Mouse (Mus musculus): Measurements from ENCODE around the gene Adra1b. TPM values are rescaled to one million over a fixed set of nuclear protein-coding genes. Genes with fewer than 3 reads are reported as not detected.

Adra1b gene
- total RNA-seq, 1 experiment from 2014 or later = not detected

- peak; percentile 87 for ATAC-seq (replicated peaks; ENCODE audit: insufficient number of reproducible peaks, low FRiP score, low TSS enrichment, poor library complexity, severe bottlenecking)
Measured at GRCm38 (mm10) chr11:43766922-43767648, 133.9 kb downstream of the Adra1b start.

DNA sequence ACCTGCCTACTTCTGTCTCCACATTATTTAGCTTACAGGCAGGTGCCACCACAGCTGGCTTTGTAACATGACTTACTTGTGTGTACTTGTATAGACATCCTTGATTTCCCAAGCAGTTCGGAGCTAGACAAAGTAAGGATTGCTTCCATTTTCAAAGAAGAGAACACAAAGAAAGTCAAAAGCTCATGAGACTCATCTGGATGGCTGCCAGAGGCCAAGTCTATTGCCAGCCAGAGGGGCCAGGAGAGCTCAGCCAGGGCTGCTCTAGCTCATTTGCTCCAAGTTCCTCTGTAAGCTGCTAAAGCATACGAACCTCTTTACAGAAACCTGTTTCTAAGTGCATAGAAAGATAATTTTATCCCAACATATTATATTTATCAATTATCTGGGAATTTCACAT is 142.6 kb downstream of the Adra1b start:
- no peak for ATAC-seq (replicated peaks; ENCODE audit: insufficient number of reproducible peaks, low FRiP score, low TSS enrichment, poor library complexity, severe bottlenecking)

DNA sequence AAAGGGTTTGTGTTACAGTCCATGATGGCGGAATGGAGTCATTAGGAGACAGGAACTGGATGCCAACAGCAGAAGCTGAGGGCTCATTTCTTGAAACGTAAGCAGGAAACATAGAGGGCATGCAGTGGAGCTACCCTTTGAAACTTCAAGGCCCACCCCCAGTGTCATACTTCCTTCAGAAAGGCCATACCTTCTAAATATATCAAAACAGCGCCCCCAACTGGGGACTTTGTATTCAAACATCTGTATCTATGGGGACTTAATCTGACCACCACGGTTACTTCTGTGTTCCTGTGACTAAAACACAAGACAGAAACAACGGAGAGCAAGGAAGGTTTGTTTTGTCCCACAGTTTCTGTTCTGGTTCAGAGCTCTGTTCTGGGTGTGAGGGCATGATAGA is 145.6 kb downstream of the Adra1b start:
- ATAC-seq (replicated peaks; ENCODE audit: insufficient number of reproducible peaks, low FRiP score, low TSS enrichment, poor library complexity, severe bottlenecking) = no peak

DNA sequence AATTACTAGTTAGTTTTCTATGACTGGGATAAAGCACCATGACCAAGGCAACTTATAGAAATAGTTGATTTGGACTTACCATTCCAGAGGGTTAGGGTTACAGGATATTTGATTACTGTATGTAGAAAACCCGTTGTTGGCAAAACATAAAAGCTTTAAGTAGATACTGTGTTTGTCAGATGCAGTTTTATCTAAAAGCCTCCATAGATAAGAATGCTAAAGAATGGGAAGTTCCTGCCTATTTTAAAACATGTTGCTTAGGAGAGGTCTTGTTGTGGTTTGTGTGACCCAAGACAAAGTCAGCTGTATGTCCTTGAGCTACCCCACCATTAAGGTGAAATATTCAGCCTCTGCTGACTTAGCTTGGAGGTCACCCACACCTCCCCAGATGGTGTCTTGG is 146.4 kb downstream of the Adra1b start:
- no peak for ATAC-seq (replicated peaks; ENCODE audit: insufficient number of reproducible peaks, low FRiP score, low TSS enrichment, poor library complexity, severe bottlenecking)

- ATAC-seq (replicated peaks; ENCODE audit: insufficient number of reproducible peaks, low FRiP score, low TSS enrichment, poor library complexity, severe bottlenecking) = no peak
Measured at GRCm38 (mm10) chr11:43751542-43751941, 149.5 kb downstream of the Adra1b start.

DNA sequence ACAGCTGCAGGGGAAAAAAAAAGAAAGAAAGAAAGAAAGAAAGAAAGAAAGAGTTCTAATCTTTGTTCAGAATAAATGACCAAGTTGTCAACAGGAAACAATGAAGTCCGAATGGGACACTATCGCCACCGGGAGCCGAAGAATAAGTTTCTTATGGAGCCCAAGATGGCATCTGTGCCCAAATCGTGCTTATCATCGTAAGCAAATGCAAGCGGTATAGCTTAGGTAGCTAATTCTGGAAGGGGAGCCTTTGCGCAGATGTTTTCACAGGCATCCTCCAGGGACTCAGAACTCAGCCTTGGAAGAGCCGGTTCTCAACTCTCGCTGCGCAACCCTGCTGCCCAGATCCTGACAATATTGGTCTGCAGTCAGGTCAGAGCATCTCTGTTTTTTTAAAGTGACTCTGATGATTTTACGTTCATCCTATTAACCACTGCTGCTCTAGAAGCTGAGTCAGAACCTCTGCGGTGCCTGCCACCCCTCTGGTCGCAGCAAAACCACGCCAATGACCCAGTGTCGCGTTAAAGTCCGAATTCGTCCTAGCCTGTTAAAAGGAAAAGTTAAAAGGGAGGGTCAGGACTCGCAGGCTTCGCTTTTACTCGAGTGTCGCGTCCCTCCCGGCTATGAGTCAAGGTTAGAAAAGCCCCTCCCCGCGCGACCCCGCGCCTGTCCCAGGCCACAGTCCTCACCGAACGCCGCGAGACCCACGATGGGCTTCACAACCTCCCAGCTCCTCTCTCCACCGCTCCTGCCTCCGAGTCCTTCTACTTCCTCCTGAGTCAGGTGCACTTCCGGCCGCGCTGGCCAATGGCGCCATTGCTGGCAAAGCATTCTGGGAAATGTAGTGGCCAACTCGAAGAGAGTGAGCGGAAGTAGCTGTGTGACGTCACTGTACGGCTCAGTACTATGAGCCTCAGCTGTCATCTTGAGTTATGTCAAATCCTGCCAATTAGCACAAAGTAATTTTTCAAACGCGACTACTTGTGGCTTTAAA is 153.5 kb downstream of the Adra1b start, which contains the start of gene Ttc1:
Ttc1 (minus strand) TSS at position 776 of the 994 bp plus-strand sequence.
- peak; percentile 99 for ATAC-seq (replicated peaks; ENCODE audit: insufficient number of reproducible peaks, low FRiP score, low TSS enrichment, poor library complexity, severe bottlenecking)

DNA sequence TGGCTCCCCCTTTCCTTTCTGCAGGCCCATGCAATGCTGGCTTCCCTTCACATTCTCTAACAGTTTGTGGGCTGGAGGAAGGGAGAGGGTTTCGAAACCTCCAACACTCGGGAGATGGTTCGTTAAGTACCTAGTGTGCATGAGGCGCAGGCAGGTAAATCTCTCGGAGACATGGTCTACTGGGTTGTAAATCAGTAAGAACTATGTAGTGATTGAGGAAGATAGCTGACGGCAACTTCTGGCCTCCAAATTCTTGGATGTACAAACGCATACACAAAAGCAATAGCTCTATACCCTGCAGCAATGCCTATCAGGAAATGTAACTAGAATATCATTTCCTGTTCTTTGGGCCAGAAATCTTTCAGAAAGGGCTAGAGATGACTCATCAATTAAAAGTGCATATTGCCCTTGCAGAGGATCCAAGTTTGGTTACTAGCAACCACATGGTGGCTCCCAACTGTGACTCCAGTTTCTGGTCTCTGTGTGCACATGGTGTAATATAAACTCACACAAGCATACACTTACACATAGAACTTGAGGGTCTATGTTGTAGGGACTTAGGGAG is 172.2 kb downstream of the Adra1b start:
- ATAC-seq (replicated peaks; ENCODE audit: insufficient number of reproducible peaks, low FRiP score, low TSS enrichment, poor library complexity, severe bottlenecking) = no peak

- ATAC-seq (replicated peaks; ENCODE audit: insufficient number of reproducible peaks, low FRiP score, low TSS enrichment, poor library complexity, severe bottlenecking) = no peak
Measured at GRCm38 (mm10) chr11:43727796-43728195, 173.2 kb downstream of the Adra1b start.

Other genes with a start within 250 kb of the Adra1b start
- 18.9 to 56.5 TPM (median 21.2 TPM) in 3 replicates for gene Pwwp2a, start 219.2 kb downstream of the Adra1b start, total RNA-seq (2017)
- 54.8 to 64.8 TPM (median 59.7 TPM) in 3 replicates for gene Ttc1, start 153.2 kb downstream of the Adra1b start, total RNA-seq (2017)

All from monocyte, adult 5-6 weeks (primary cell).